Mouse (Mus musculus) midbrain, postnatal 0 days (tissue): ENCODE results near the gene Cacnb1. TPM values are rescaled to one million over a fixed set of nuclear protein-coding genes. Genes with fewer than 3 reads are reported as not detected.
A peak's percentile ranks its signal among the peaks of the same experiment; 100 is the strongest.

ENCODE experiments used
- ATAC-seq: fragments of 200-750 bp; cut with Nextera tagmentation; 2 replicates; pipeline ENCODE4 v1.8.0; 2017; ENCODE audit warnings: moderate number of reproducible peaks, mild to moderate bottlenecking, moderate TSS enrichment, moderate library complexity; ENCODE audit not compliant: low FRiP score
- DNase-seq: peaks from one replicate; pipeline ENCODE4 v3.0.0-alpha.2; 2015; ENCODE audit warnings: low spot score
- H3K27ac ChIP-seq: fragments of 300-500 bp; sonication (generic); 2 replicates; pipeline ENCODE4 v1.5.1; 2014; ENCODE audit warnings: low read depth, mild to moderate bottlenecking, low read length, mixed read lengths
- H3K27me3 ChIP-seq: fragments of 300-500 bp; sonication (generic); 2 replicates; pipeline ENCODE4 v1.6.1; 2014; ENCODE audit warnings: low read length, control low read depth, mixed read lengths; ENCODE audit not compliant: insufficient read depth
- H3K36me3 ChIP-seq: fragments of 300-500 bp; sonication (generic); 2 replicates; pipeline ENCODE4 v1.6.1; 2014; ENCODE audit warnings: low read length, control low read depth, mixed read lengths; ENCODE audit not compliant: insufficient read depth
- H3K4me1 ChIP-seq: fragments of 300-500 bp; sonication (generic); 2 replicates; pipeline ENCODE4 v1.6.1; 2014; ENCODE audit warnings: mild to moderate bottlenecking, control low read depth, antibody characterized with exemption, low read length, mixed read lengths; ENCODE audit not compliant: insufficient read depth
- H3K4me2 ChIP-seq: fragments of 300-500 bp; sonication (generic); 2 replicates; pipeline ENCODE4 v1.6.1; 2014; ENCODE audit warnings: low read depth, mild to moderate bottlenecking, low read length, mixed read lengths; ENCODE audit not compliant: poor library complexity, severe bottlenecking
- H3K4me3 ChIP-seq: fragments of 300-500 bp; sonication (generic); 2 replicates; pipeline ENCODE4 v1.5.1; 2014; ENCODE audit warnings: low read depth, mild to moderate bottlenecking, low read length, moderate library complexity
- H3K9ac ChIP-seq: fragments of 300-500 bp; sonication (generic); replicated peaks from 2 replicates; pipeline ENCODE4 v1.6.1; 2014; ENCODE audit warnings: mild to moderate bottlenecking, low read length, moderate library complexity, mixed read lengths; ENCODE audit not compliant: poor library complexity, severe bottlenecking
- H3K9me3 ChIP-seq: fragments of 300-500 bp; sonication (generic); 2 replicates; pipeline ENCODE4 v1.6.1; 2016; ENCODE audit warnings: low read length, control low read depth
- CTCF ChIP-seq: IDR thresholded peaks from 2 replicates; pipeline ENCODE4 v1.5.1; 2016; ENCODE audit warnings: antibody characterized with exemption, mild to moderate bottlenecking
- WGBS: fragments of 180-500 bp; shearing (Covaris S2); extraction: QIAGEN DNeasy Blood & Tissue Kit; methylation state at CpG from one replicate; pipeline ENCODE4 v1.1.7; 2014; 5-methylcytosine and 5-hydroxymethylcytosine counted together
- polyA plus RNA-seq: library from polyadenylated mRNA; unstranded; fragments of >200 nt; fragmentation: Nextera tagmentation; extraction: Ambion mirVana; gene quantifications from 2 replicates; pipeline ENCODE4 v1.2.1, GENCODE M21; 2015
- total RNA-seq: library from RNA; depleted of rRNA; stranded (reverse); fragments of >200 nt; gene quantifications from 2 replicates; pipeline ENCODE4 v1.2.3, GENCODE M21; 2014

Gene Cacnb1
- total and polyA plus RNA-seq, 2 experiments from 2014 or later: 63.2 to 96.4 TPM

DNA sequence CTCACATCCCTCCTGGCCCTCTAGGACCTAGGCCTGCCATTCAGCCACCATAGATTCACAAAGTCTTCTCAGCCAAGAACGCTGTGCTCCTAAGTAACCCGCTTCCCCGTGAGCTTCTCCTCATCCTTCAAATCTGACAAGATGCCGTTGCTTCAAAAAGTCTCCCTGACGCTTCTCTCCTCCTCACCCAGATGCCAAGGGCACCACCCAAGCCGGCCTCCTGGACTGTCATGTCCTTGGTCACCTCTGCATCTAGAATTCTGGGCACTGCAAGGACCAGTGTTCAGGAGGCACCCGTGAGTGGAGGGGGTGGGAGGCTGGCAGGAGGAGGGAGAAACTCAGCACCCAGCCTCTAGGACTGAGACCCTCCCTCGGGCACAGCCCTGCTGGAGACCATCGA is 40.1 kb downstream of the Cacnb1 start:
- Histone ChIP-seq H3K9me3 (no peaks in the 10 kb centered on the region), H3K27ac (no peak overlapping the region), H3K4me1 (no peaks in the 10 kb centered on the region), H3K4me2 (no peak overlapping the region), H3K36me3 (no peaks in the 10 kb centered on the region), H3K4me3 (no peak overlapping the region), H3K27me3 (peaks cover 8% of the 10 kb centered on the region), H3K9ac (no peak overlapping the region)
- 90% methylated on average over 9 of the region's 9 CpGs for WGBS
- ATAC-seq (no peak), DNase-seq (no peak)
- no peak for TF ChIP-seq CTCF

DNA sequence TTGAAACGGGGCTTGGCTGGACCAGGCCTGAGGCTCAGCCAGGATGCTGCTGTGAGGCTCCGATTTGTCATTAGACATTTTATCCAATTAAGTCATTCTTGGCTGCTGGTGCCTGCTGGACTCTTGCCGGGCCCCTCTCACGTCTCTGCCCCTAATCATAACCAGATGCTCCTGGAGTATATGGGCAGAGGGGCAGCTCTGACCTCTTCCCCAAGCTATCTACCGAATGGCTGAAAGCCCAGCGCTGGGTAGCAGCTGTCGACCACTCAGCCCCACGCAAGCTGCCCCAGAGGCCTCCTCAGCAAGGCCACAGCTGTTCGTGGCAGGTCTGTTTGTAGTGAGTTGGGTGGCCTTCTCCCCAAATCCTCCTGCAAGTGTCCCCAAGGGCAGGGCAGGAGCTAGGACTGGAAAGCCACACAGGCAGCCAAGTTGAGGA is 42.3 kb downstream of the Cacnb1 start:
- Histone ChIP-seq H3K9me3 (no peaks in the 10 kb centered on the region), H3K4me2 (no peak overlapping the region), H3K9ac (no peak overlapping the region), H3K36me3 (no peaks in the 10 kb centered on the region), H3K27ac (no peak overlapping the region), H3K4me1 (no peaks in the 10 kb centered on the region), H3K27me3 (peaks cover 6% of the 10 kb centered on the region), H3K4me3 (no peak overlapping the region)
- WGBS: 75% methylated on average over 9 of the region's 9 CpGs
- peak; percentile 76 for DNase-seq
- no peak for ATAC-seq
- TF ChIP-seq CTCF: no peak

DNA sequence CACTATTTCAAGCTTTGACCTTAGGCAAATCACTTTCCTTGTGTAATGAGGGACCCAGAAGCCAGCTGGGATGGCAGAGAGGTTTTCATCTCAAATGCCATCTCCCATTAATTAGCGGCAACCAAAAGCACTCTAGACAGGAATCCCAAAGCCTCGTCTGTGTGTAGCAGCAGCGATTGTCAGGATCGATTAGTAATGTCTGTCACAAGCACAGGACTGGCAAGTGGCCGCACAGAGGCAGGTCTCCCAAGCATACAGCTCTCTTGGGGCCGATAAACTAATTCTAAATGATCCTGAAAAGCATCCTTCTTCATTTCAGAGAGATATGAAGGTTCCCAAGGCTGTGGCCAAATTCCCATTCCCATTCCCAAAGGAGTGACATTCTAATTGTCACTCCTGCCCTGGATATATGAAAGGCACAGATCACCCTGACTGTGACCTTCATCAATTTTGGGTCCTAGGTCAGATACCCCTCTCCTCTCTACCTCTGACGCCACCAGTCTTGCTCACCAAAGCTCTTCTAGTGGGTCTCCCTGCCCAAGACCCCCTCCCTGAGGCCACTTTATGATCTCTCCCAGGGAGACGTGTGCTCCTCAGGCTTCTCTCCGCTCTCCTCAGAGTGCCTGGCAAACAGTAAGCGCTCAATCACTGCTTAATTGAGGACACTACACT is 42.9 kb downstream of the Cacnb1 start:
- 74% methylated on average over 10 of the region's 10 CpGs for WGBS
- H3K27ac ChIP-seq: no peak overlapping the region
- TF ChIP-seq CTCF: no peak
- DNase-seq: no peak
- no peak for ATAC-seq
- H3K36me3 ChIP-seq: no peaks in the 10 kb centered on the region
- H3K9me3 ChIP-seq: no peaks in the 10 kb centered on the region
- no peaks in the 10 kb centered on the region for H3K4me1 ChIP-seq
- H3K4me3 ChIP-seq: no peak overlapping the region
- H3K27me3 ChIP-seq: peaks cover under 1% of the 10 kb centered on the region
- H3K9ac ChIP-seq: no peak overlapping the region
- H3K4me2 ChIP-seq: no peak overlapping the region

DNA sequence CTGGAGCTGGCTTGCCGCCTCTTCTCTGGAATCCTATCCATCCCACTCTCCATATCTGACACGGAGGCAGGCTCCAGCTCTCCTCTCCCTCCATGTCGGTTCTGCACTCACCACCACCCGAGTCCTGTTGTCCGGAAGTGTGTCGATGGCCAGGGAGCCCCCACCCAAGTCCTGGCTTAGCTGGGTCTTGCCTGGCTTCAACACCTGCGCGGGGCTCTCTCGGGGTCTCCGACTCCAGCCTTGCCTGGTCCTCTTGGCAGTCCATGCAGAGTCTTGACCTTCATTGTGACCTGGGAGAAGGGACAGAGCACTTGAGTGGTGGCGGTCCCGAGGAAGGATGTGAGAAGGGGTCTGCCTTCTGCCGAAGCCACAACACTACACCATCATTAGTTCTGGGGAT is 44.4 kb downstream of the Cacnb1 start:
- Histone ChIP-seq H3K36me3 (no peaks in the 10 kb centered on the region), H3K4me1 (no peaks in the 10 kb centered on the region), H3K4me3 (no peak overlapping the region), H3K9me3 (no peaks in the 10 kb centered on the region), H3K4me2 (no peak overlapping the region), H3K9ac (no peak overlapping the region), H3K27me3 (no peaks in the 10 kb centered on the region), H3K27ac (no peak overlapping the region)
- DNase-seq: no peak
- TF ChIP-seq CTCF: no peak
- WGBS: 91% methylated on average over 13 of the region's 13 CpGs
- ATAC-seq: no peak

DNA sequence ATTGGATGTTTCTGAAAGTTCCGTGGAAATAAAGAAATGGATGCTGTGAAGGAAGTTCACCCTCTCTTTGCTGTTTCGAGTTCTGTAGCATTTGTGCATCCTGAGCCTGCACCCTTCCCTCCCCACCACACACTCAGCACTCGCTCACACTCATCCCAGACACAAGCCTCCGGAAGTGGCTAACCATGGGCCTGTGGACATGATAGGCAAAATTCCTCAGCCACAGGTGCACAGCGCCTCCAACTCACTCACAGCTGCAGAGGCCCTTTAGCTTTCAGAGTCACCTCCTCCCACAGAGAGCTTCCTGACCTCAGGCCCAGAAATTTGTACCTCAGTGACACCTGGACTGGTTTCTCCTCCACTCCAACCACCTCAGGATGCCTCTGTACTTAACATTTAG is 45.0 kb downstream of the Cacnb1 start:
- WGBS: 85% methylated on average over 5 of the region's 5 CpGs
- no peak overlapping the region for H3K27ac ChIP-seq
- no peak for TF ChIP-seq CTCF
- no peak for DNase-seq
- no peak overlapping the region for H3K4me2 ChIP-seq
- H3K36me3 ChIP-seq: no peaks in the 10 kb centered on the region
- H3K4me3 ChIP-seq: no peak overlapping the region
- H3K9ac ChIP-seq: no peak overlapping the region
- no peak for ATAC-seq
- no peaks in the 10 kb centered on the region for H3K27me3 ChIP-seq
- H3K9me3 ChIP-seq: no peaks in the 10 kb centered on the region
- H3K4me1 ChIP-seq: no peaks in the 10 kb centered on the region

DNA sequence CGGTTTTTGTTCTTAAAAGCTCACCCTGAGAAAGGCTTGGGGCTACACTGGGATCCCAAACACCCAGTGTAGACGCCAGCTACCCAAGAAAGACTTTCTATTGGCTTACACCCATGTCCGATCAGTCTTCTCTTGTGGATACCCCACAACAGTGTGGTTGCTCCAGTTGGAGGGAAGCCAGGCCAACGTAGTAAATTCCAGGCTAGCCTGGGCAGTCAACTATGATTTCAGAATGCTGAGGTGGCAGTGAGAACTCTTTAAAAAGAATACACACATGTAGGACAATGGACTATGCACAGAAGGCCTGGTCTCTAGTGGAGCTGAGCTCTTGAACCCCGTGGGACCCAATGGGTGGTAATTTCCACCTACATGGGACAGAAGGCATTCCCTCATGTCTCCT is 48.1 kb downstream of the Cacnb1 start:
- 88% methylated on average over 5 of the region's 5 CpGs for WGBS
- DNase-seq: no peak

More for the DNA sequence above, 48.1 kb downstream of the Cacnb1 start:
- H3K4me3 ChIP-seq: no peak overlapping the region
- no peaks in the 10 kb centered on the region for H3K27me3 ChIP-seq
- H3K9ac ChIP-seq: no peak overlapping the region
- H3K36me3 ChIP-seq: no peaks in the 10 kb centered on the region
- H3K4me2 ChIP-seq: no peak overlapping the region
- no peak for ATAC-seq
- H3K4me1 ChIP-seq: no peaks in the 10 kb centered on the region
- no peak overlapping the region for H3K27ac ChIP-seq
- H3K9me3 ChIP-seq: no peaks in the 10 kb centered on the region
- TF ChIP-seq CTCF: no peak
